Mouse (Mus musculus): Measurements from ENCODE around the gene Tmem50b. TPM values are rescaled to one million over a fixed set of nuclear protein-coding genes. Genes with fewer than 3 reads are reported as not detected.
"Not testable (repeated sequence)": the region's sequence is repeated elsewhere in the genome, so short reads cannot be mapped to it uniquely, and the experiment has no call there.

The Tmem50b gene
- 0.02 TPM in 1 of 2 replicates, not detected in the other for polyA plus RNA-seq (2012)

- Histone ChIP-seq H3K36me3 (ENCODE audit: control insufficient read depth) (no peaks in the 10 kb centered on the region), H3K4me3 (replicated peaks) (peak within 1 kb of the TSS; percentile 72), H3K27me3 (ENCODE audit: control insufficient read depth) (peaks cover 61% of the 10 kb centered on the region), H3K9me3 (ENCODE audit: control insufficient read depth, low read length) (no peaks in the 10 kb centered on the region), H3K4me1 (ENCODE audit: control insufficient read depth) (peaks cover 26% of the 10 kb centered on the region)
- TF ChIP-seq GATA1 (IDR thresholded peaks at IDR 0.05; ENCODE audit: low read length) (no peak; the same call in 1 of the 2 replicates), TAL1 (IDR thresholded peaks at IDR 0.05; ENCODE audit: low read length) (no peak)
These were observed at the start of gene Tmem50b for GRCm38 (mm10) chr16:91597672-91598010. Gene Tmem50b, minus strand, starts transcription at chr16:91597800.

GRCm38 (mm10) chr16:91646681-91647419, 49.2 kb upstream of the Tmem50b start, which contains the start of gene Gart:
Gene Gart, minus strand, starts transcription at chr16:91646952.
- TF ChIP-seq TAL1 (IDR thresholded peaks at IDR 0.05; ENCODE audit: low read length) (no peak), GATA1 (IDR thresholded peaks at IDR 0.05; ENCODE audit: low read length) (no peak)
- H3K27me3 ChIP-seq (ENCODE audit: control insufficient read depth), result no peaks in the 10 kb centered on the region

GRCm38 (mm10) chr16:91645995-91646602, 48.5 kb upstream of the Tmem50b start:
- Histone ChIP-seq H3K4me1 (ENCODE audit: control insufficient read depth) (peaks cover 38% of the 10 kb centered on the region), H3K4me3 (replicated peaks) (peak overlapping the region; percentile 85)

More at GRCm38 (mm10) chr16:91646681-91647419, 49.2 kb upstream of the Tmem50b start, which contains the start of gene Gart:
- H3K9me3 ChIP-seq (ENCODE audit: control insufficient read depth, low read length), result no peaks in the 10 kb centered on the region
- H3K36me3 ChIP-seq (ENCODE audit: control insufficient read depth), result peaks cover 47% of the 10 kb centered on the region
- peaks cover 42% of the 10 kb centered on the region for H3K4me1 ChIP-seq (ENCODE audit: control insufficient read depth)
- peak within 1 kb of the TSS; percentile 85 for H3K4me3 ChIP-seq (replicated peaks)

GRCm38 (mm10) chr16:91645420-91645819, 47.8 kb upstream of the Tmem50b start:
- Histone ChIP-seq H3K4me3 (replicated peaks) (peak overlapping the region; percentile 85), H3K36me3 (ENCODE audit: control insufficient read depth) (peaks cover 44% of the 10 kb centered on the region), H3K4me1 (ENCODE audit: control insufficient read depth) (peaks cover 34% of the 10 kb centered on the region)
- not testable (repeated sequence) for H3K9me3 ChIP-seq (ENCODE audit: control insufficient read depth, low read length); H3K27me3 ChIP-seq (ENCODE audit: control insufficient read depth)

More at GRCm38 (mm10) chr16:91645995-91646602, 48.5 kb upstream of the Tmem50b start:
- H3K36me3 ChIP-seq (ENCODE audit: control insufficient read depth), result peaks cover 47% of the 10 kb centered on the region
- TF ChIP-seq TAL1 (IDR thresholded peaks at IDR 0.05; ENCODE audit: low read length), result no peak
- no peak for TF ChIP-seq GATA1 (IDR thresholded peaks at IDR 0.05; ENCODE audit: low read length)
- no peaks in the 10 kb centered on the region for H3K27me3 ChIP-seq (ENCODE audit: control insufficient read depth)
- H3K9me3 ChIP-seq (ENCODE audit: control insufficient read depth, low read length), result no peaks in the 10 kb centered on the region

GRCm38 (mm10) chr16:91644901-91645300, 47.3 kb upstream of the Tmem50b start:
- Histone ChIP-seq H3K4me3 (replicated peaks) (peak overlapping the region; percentile 5), H3K9me3 (ENCODE audit: control insufficient read depth, low read length) (no peaks in the 10 kb centered on the region), H3K27me3 (ENCODE audit: control insufficient read depth) (no peaks in the 10 kb centered on the region), H3K4me1 (ENCODE audit: control insufficient read depth) (peaks cover 31% of the 10 kb centered on the region), H3K36me3 (ENCODE audit: control insufficient read depth) (peaks cover 44% of the 10 kb centered on the region)
- TF ChIP-seq GATA1 (IDR thresholded peaks at IDR 0.05; ENCODE audit: low read length) (no peak), TAL1 (IDR thresholded peaks at IDR 0.05; ENCODE audit: low read length) (no peak)

GRCm38 (mm10) chr16:91640171-91640570, 42.6 kb upstream of the Tmem50b start:
- Histone ChIP-seq H3K9me3 (ENCODE audit: control insufficient read depth, low read length) (no peaks in the 10 kb centered on the region), H3K4me1 (ENCODE audit: control insufficient read depth) (peaks cover 16% of the 10 kb centered on the region), H3K36me3 (ENCODE audit: control insufficient read depth) (peaks cover 86% of the 10 kb centered on the region), H3K4me3 (replicated peaks) (no peak overlapping the region), H3K27me3 (ENCODE audit: control insufficient read depth) (no peaks in the 10 kb centered on the region)
- TF ChIP-seq TAL1 (IDR thresholded peaks at IDR 0.05; ENCODE audit: low read length) (no peak), GATA1 (IDR thresholded peaks at IDR 0.05; ENCODE audit: low read length) (no peak)

- TF ChIP-seq TAL1 (IDR thresholded peaks at IDR 0.05; ENCODE audit: low read length) (no peak), GATA1 (IDR thresholded peaks at IDR 0.05; ENCODE audit: low read length) (no peak)
- peaks cover 13% of the 10 kb centered on the region for H3K4me1 ChIP-seq (ENCODE audit: control insufficient read depth)
- no peaks in the 10 kb centered on the region for H3K27me3 ChIP-seq (ENCODE audit: control insufficient read depth)
- H3K4me3 ChIP-seq (replicated peaks), result no peak overlapping the region
- no peaks in the 10 kb centered on the region for H3K9me3 ChIP-seq (ENCODE audit: control insufficient read depth, low read length)
- H3K36me3 ChIP-seq (ENCODE audit: control insufficient read depth), result peaks cover 88% of the 10 kb centered on the region
These were observed 42.0 kb upstream of the Tmem50b start for GRCm38 (mm10) chr16:91639636-91640035.

- TF ChIP-seq TAL1 (IDR thresholded peaks at IDR 0.05; ENCODE audit: low read length), result no peak
- no peak for TF ChIP-seq GATA1 (IDR thresholded peaks at IDR 0.05; ENCODE audit: low read length)
- Histone ChIP-seq H3K4me3 (replicated peaks) (no peak overlapping the region), H3K4me1 (ENCODE audit: control insufficient read depth) (peaks cover 9% of the 10 kb centered on the region), H3K27me3 (ENCODE audit: control insufficient read depth) (no peaks in the 10 kb centered on the region), H3K9me3 (ENCODE audit: control insufficient read depth, low read length) (no peaks in the 10 kb centered on the region), H3K36me3 (ENCODE audit: control insufficient read depth) (peaks cover 89% of the 10 kb centered on the region)
These were observed 41.6 kb upstream of the Tmem50b start for GRCm38 (mm10) chr16:91639161-91639560.

- H3K4me1 ChIP-seq (ENCODE audit: control insufficient read depth), result peaks cover 6% of the 10 kb centered on the region; the same call in 1 of the 2 replicates
- H3K4me3 ChIP-seq (replicated peaks), result no peak overlapping the region
- H3K27me3 ChIP-seq (ENCODE audit: control insufficient read depth), result no peaks in the 10 kb centered on the region
- H3K9me3 ChIP-seq (ENCODE audit: control insufficient read depth, low read length), result no peaks in the 10 kb centered on the region
- peaks cover 95% of the 10 kb centered on the region for H3K36me3 ChIP-seq (ENCODE audit: control insufficient read depth)
- TF ChIP-seq TAL1 (IDR thresholded peaks at IDR 0.05; ENCODE audit: low read length), result no peak
- TF ChIP-seq GATA1 (IDR thresholded peaks at IDR 0.05; ENCODE audit: low read length), result no peak
These were observed 36.0 kb upstream of the Tmem50b start for GRCm38 (mm10) chr16:91633641-91634040.
